Mouse (Mus musculus) limb, embryonic 15.5 days (tissue): Measurements from ENCODE around the gene Ptk6. TPM values are rescaled to one million over a fixed set of nuclear protein-coding genes. Genes with fewer than 3 reads are reported as not detected.

Experiments used
- ATAC-seq: fragments of 200-750 bp; cut with Nextera tagmentation; 2 replicates; pipeline ENCODE4 v1.8.0; 2017; ENCODE audit warnings: low read depth, moderate TSS enrichment; ENCODE audit not compliant: insufficient number of reproducible peaks, low FRiP score, low TSS enrichment
- H3K27ac ChIP-seq: fragments of 300-500 bp; sonication (generic); 2 replicates; pipeline ENCODE4 v1.5.1; 2015; ENCODE audit warnings: moderate library complexity, mild to moderate bottlenecking, inconsistent platforms
- H3K27me3 ChIP-seq: fragments of 300-500 bp; sonication (generic); 2 replicates; pipeline ENCODE4 v1.6.1; 2015; ENCODE audit warnings: inconsistent platforms
- H3K36me3 ChIP-seq: fragments of 300-500 bp; sonication (generic); 2 replicates; pipeline ENCODE4 v1.6.1; 2015; ENCODE audit warnings: inconsistent platforms
- H3K4me1 ChIP-seq: fragments of 300-500 bp; sonication (generic); 2 replicates; pipeline ENCODE4 v1.6.1; 2015; ENCODE audit warnings: inconsistent platforms
- H3K4me2 ChIP-seq: fragments of 300-500 bp; sonication (generic); 2 replicates; pipeline ENCODE4 v1.6.1; 2015; ENCODE audit warnings: mild to moderate bottlenecking, inconsistent platforms
- H3K4me3 ChIP-seq: fragments of 300-500 bp; sonication (generic); 2 replicates; pipeline ENCODE4 v1.5.1; 2015; ENCODE audit warnings: mild to moderate bottlenecking, inconsistent platforms
- H3K9ac ChIP-seq: fragments of 300-500 bp; sonication (generic); 2 replicates; pipeline ENCODE4 v1.6.1; 2015; ENCODE audit warnings: inconsistent platforms
- H3K9me3 ChIP-seq: fragments of 300-500 bp; sonication (generic); 2 replicates; pipeline ENCODE4 v1.6.1; 2016; ENCODE audit warnings: inconsistent platforms
- whole genome bisulfite sequencing: fragments of 180-500 bp; shearing (Covaris S2); methylation state at CpG from one replicate; pipeline ENCODE4 v1.1.7; 2015; 5-methylcytosine and 5-hydroxymethylcytosine counted together
- polyA plus RNA-seq: library from polyadenylated mRNA; unstranded; fragments of >200 nt; fragmentation: Nextera tagmentation; extraction: Ambion mirVana; gene quantifications from 2 replicates; pipeline ENCODE4 v1.2.1, GENCODE M21; 2015

Ptk6 gene
- polyA plus RNA-seq, 1 experiment from 2014 or later: 2.2 TPM

GRCm38 (mm10) chr2:181157716-181158302, 44.8 kb downstream of the Ptk6 start:
- Histone ChIP-seq H3K9ac (no peak overlapping the region), H3K9me3 (no peaks in the 10 kb centered on the region), H3K4me3 (no peak overlapping the region), H3K4me1 (peaks cover 9% of the 10 kb centered on the region; the same call in 1 of the 2 replicates), H3K27me3 (peaks cover 57% of the 10 kb centered on the region), H3K36me3 (no peaks in the 10 kb centered on the region), H3K27ac (no peak overlapping the region), H3K4me2 (no peak overlapping the region)
- WGBS: 76% methylated on average over 6 of the region's 6 CpGs
- ATAC-seq: no peak

- no peak for ATAC-seq
- Histone ChIP-seq H3K4me3 (peak overlapping the region; percentile 25; the same call in 1 of the 2 replicates), H3K9me3 (no peaks in the 10 kb centered on the region), H3K4me1 (peaks cover 9% of the 10 kb centered on the region; the same call in 1 of the 2 replicates), H3K36me3 (no peaks in the 10 kb centered on the region), H3K27me3 (peaks cover 62% of the 10 kb centered on the region), H3K9ac (no peak overlapping the region), H3K4me2 (no peak overlapping the region; the same call in 1 of the 2 replicates), H3K27ac (no peak overlapping the region)
- 76% methylated on average over 4 of the region's 4 CpGs for WGBS
Observed at GRCm38 (mm10) chr2:181157180-181157579, 45.4 kb downstream of the Ptk6 start.

- no peak within 1 kb of the TSS for H3K9ac ChIP-seq
- H3K4me3 ChIP-seq: peak within 1 kb of the TSS; percentile 25
- 3% methylated on average over 55 of the region's 55 CpGs for WGBS
- no peak for ATAC-seq
- H3K27me3 ChIP-seq: peaks cover 67% of the 10 kb centered on the region
- no peaks in the 10 kb centered on the region for H3K9me3 ChIP-seq
- H3K36me3 ChIP-seq: no peaks in the 10 kb centered on the region
- peaks cover 9% of the 10 kb centered on the region; the same call in 1 of the 2 replicates for H3K4me1 ChIP-seq
- H3K4me2 ChIP-seq: peak within 1 kb of the TSS; percentile 35
- no peak within 1 kb of the TSS for H3K27ac ChIP-seq
Observed at GRCm38 (mm10) chr2:181156248-181157121, 46.1 kb downstream of the Ptk6 start, which contains the start of gene Eef1a2. Gene Eef1a2, minus strand, starts transcription at chr2:181157014.

- Histone ChIP-seq H3K36me3 (no peaks in the 10 kb centered on the region), H3K9me3 (no peaks in the 10 kb centered on the region), H3K27ac (no peak overlapping the region), H3K4me3 (no peak overlapping the region), H3K4me2 (no peak overlapping the region), H3K4me1 (peaks cover 9% of the 10 kb centered on the region; the same call in 1 of the 2 replicates), H3K9ac (no peak overlapping the region), H3K27me3 (peaks cover 74% of the 10 kb centered on the region)
- 62% methylated on average over 4 of the region's 4 CpGs for WGBS
- ATAC-seq: no peak
Observed at GRCm38 (mm10) chr2:181155801-181156200, 46.8 kb downstream of the Ptk6 start.

- peaks cover 83% of the 10 kb centered on the region for H3K27me3 ChIP-seq
- no peak overlapping the region for H3K9ac ChIP-seq
- no peak overlapping the region for H3K4me3 ChIP-seq
- no peaks in the 10 kb centered on the region for H3K36me3 ChIP-seq
- H3K27ac ChIP-seq: no peak overlapping the region
- no peaks in the 10 kb centered on the region for H3K9me3 ChIP-seq
- peaks cover 7% of the 10 kb centered on the region; the same call in 1 of the 2 replicates for H3K4me1 ChIP-seq
- no peak for ATAC-seq
- H3K4me2 ChIP-seq: no peak overlapping the region
- 75% methylated on average over 8 of the region's 8 CpGs for WGBS
Observed at GRCm38 (mm10) chr2:181154831-181155415, 47.7 kb downstream of the Ptk6 start.

- no peak overlapping the region for H3K4me3 ChIP-seq
- H3K4me2 ChIP-seq: no peak overlapping the region
- ATAC-seq: no peak
- H3K27ac ChIP-seq: no peak overlapping the region
- H3K9ac ChIP-seq: no peak overlapping the region
- H3K27me3 ChIP-seq: peaks cover 88% of the 10 kb centered on the region
- no peaks in the 10 kb centered on the region for H3K9me3 ChIP-seq
- H3K36me3 ChIP-seq: no peaks in the 10 kb centered on the region
- WGBS: 84% methylated on average over 3 of the region's 3 CpGs
- peaks cover 6% of the 10 kb centered on the region; the same call in 1 of the 2 replicates for H3K4me1 ChIP-seq
Observed at GRCm38 (mm10) chr2:181154361-181154760, 48.2 kb downstream of the Ptk6 start.

- Histone ChIP-seq H3K4me3 (no peak overlapping the region), H3K36me3 (no peaks in the 10 kb centered on the region), H3K4me1 (peaks cover 6% of the 10 kb centered on the region; the same call in 1 of the 2 replicates), H3K4me2 (no peak overlapping the region), H3K27ac (no peak overlapping the region), H3K9ac (no peak overlapping the region), H3K9me3 (no peaks in the 10 kb centered on the region), H3K27me3 (peaks cover 88% of the 10 kb centered on the region)
- ATAC-seq: no peak
- 0% methylated on average over 1 of the region's 1 CpGs for WGBS
Observed at GRCm38 (mm10) chr2:181153837-181154236, 48.8 kb downstream of the Ptk6 start.

- peaks cover 88% of the 10 kb centered on the region for H3K27me3 ChIP-seq
- no peaks in the 10 kb centered on the region for H3K9me3 ChIP-seq
- H3K36me3 ChIP-seq: no peaks in the 10 kb centered on the region
- H3K4me3 ChIP-seq: no peak overlapping the region
- ATAC-seq: no peak
- WGBS: 61% methylated on average over 1 of the region's 1 CpGs
- H3K4me2 ChIP-seq: no peak overlapping the region
- peaks cover 10% of the 10 kb centered on the region for H3K4me1 ChIP-seq
- no peak overlapping the region for H3K27ac ChIP-seq
- H3K9ac ChIP-seq: no peak overlapping the region
Observed at GRCm38 (mm10) chr2:181153131-181153530, 49.5 kb downstream of the Ptk6 start.

- H3K9me3 ChIP-seq: no peaks in the 10 kb centered on the region
- no peak overlapping the region for H3K4me3 ChIP-seq
- peaks cover 14% of the 10 kb centered on the region for H3K4me1 ChIP-seq
- H3K9ac ChIP-seq: no peak overlapping the region
- no peak overlapping the region for H3K27ac ChIP-seq
- H3K4me2 ChIP-seq: no peak overlapping the region
- no peaks in the 10 kb centered on the region for H3K36me3 ChIP-seq
- ATAC-seq: no peak
- peaks cover 88% of the 10 kb centered on the region for H3K27me3 ChIP-seq
- WGBS: 93% methylated on average over 17 of the region's 17 CpGs
Observed at GRCm38 (mm10) chr2:181152701-181153100, 49.9 kb downstream of the Ptk6 start.

- ATAC-seq: no peak
- 68% methylated on average over 6 of the region's 6 CpGs for WGBS
- no peaks in the 10 kb centered on the region for H3K36me3 ChIP-seq
Observed at GRCm38 (mm10) chr2:181150281-181150680, 52.3 kb downstream of the Ptk6 start.

GRCm38 (mm10) chr2:181148318-181148955, 54.2 kb downstream of the Ptk6 start:
- Histone ChIP-seq H3K9ac (no peak overlapping the region), H3K4me2 (peak overlapping the region; percentile 93), H3K36me3 (no peaks in the 10 kb centered on the region), H3K27me3 (peaks cover 77% of the 10 kb centered on the region), H3K27ac (no peak overlapping the region), H3K4me3 (peak overlapping the region; percentile 44), H3K9me3 (no peaks in the 10 kb centered on the region), H3K4me1 (peaks cover 13% of the 10 kb centered on the region)
- no peak for ATAC-seq
- WGBS: 14% methylated on average over 31 of the region's 31 CpGs

More at GRCm38 (mm10) chr2:181150281-181150680, 52.3 kb downstream of the Ptk6 start:
- H3K27ac ChIP-seq: no peak overlapping the region
- H3K4me1 ChIP-seq: peaks cover 13% of the 10 kb centered on the region
- peaks cover 84% of the 10 kb centered on the region for H3K27me3 ChIP-seq
- no peak overlapping the region for H3K4me2 ChIP-seq
- H3K9me3 ChIP-seq: no peaks in the 10 kb centered on the region
- H3K9ac ChIP-seq: no peak overlapping the region
- no peak overlapping the region for H3K4me3 ChIP-seq
